Mouse (Mus musculus) CD4-positive, CD25-positive, alpha-beta regulatory T cell, adult 2 months (primary cell): Measurements from ENCODE around the gene Slc39a5.
A peak's percentile ranks its signal among the peaks of the same experiment; 100 is the strongest.

Source experiments
- DNase-seq: peaks from one replicate; pipeline ENCODE4 v3.0.0-alpha.2; 2012; ENCODE audit warnings: low read depth, low spot score

Gene Slc39a5

DNA sequence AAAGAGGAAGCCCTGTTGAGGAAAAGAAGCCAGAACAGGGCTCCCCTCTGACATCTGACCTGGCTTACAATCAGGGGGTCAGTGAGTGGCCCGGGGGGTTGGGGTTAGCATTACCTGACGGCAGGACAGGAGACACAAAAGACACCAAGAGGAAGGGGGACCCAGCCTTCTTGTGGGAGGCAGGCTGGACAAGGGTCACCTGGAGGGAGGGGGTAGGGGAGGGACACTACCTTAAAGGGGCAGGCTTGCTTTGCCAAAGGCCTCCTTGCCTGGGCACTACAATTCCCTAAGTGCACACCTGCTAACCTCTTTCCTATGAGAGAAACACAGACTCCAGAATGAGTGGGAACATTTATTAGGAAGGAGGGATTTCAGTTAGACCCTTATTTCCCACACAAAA is at the start of gene Slc39a5:
Gene Slc39a5 (minus strand): TSS at position 174 of the 400 bp plus-strand sequence.
- DNase-seq = no peak

DNA sequence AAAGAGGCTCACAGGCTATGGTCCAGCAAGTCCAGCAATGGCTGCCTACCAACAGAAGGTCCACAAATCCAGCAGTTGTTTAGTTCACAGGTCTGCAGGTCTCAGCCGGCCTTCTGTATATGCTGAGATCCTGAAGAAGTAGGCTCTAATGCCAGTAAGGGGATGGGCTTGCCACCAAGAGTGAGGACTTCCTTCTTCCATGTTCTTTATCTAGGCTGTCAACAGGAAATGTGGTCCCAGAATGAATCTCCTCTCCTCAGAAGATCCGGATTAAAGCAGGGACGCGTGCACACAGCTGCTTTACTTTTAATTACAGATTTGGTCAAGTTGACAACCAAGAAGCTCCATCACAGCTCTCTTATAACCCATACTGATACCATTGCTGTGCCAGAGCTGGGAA is 44.4 kb upstream of the Slc39a5 start:
- DNase-seq = no peak

DNA sequence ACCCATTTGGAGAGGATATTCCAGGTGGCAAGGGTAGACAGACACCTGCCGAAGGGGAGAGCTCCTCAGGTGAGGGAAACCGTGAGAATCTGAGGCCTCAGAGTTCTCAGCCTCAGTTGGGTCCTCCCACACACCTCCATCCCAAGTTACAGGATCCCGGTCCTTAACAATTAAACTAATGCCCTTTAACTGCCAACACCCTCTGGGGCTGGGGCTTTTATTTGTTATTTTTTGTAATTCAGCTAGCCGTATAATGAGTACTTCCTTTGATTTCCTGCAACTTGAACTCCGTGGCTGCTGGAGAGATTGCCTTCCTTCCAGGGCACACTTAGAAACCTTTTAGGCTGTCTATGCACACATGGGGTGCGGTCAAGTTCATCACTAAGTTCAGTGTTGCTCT is 43.3 kb upstream of the Slc39a5 start:
- DNase-seq = no peak

DNA sequence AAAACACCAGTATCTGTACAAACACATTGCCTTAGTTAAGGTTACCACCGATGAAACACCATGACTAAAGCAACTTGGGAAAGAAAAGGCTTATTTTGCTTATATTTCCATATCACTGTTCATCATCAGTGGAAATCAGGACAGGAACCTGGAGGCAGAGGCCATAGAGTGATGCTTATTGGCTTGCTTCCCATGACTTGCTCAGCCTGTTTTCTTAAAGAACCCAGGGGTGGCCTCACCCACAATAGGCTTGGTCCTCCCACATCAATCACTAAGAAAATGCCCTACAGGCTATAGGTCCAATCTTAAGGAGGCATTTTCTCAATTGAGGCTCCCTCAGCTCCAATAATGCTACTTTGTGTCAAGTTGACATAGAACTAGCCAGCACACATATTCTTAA is 41.7 kb upstream of the Slc39a5 start:
- DNase-seq = no peak

DNA sequence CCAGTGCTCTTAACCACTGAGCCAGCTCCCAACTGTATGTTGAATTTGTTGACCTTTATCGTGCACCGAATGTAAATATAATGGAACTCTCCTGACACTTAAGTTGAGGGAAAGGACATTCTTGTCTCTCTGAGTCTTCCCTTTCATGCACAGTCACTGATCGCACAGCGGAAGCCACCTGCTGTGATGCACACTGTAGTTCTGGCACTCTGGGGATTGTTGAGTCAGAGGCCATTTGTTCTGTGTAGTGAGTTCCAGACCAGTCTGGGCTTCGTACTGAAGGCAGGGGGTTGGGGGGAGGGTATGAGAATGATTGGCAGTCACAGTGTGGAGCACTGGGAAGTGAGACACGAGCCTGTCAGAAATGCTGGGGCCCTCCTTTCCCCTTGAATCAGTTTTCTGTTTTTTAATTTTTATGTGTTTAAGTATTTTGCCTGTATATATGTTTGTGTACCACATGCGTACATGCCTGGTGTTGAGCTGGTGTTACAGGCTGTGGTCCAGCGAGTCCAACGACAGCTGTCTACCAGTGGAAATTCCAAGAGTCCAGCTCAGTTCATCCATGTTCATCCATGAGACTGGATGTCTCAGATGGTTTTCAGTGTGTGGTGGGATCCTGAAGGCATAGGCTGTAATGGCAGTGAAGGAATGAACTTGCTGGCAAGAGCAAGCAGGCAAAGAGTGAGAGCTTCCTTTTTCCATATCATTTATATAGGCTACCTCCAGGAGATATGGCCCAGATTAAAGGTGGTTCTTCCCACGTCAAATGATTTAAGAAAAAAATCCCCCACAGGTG is 40.5 kb upstream of the Slc39a5 start:
- no peak for DNase-seq

DNA sequence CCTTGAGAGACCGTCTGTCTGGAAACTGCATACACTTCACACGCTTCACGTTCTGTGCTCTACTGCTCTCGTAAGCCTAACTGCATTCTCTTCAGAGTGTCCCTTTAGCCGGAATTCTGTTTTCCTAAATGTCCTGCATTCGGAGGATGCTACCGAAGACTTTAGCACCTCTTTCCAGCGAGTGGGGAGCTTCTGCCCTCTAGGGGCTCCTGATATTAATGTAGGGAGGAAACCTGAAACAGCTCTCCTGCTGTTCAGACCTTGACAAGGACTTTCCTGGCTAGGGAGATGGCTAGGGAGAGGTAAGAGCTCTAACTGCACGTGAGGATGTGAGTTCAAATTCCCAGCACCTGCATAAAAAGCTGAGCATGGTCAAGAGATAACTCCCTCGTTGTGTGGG is 39.4 kb upstream of the Slc39a5 start:
- DNase-seq = peak; percentile 70

DNA sequence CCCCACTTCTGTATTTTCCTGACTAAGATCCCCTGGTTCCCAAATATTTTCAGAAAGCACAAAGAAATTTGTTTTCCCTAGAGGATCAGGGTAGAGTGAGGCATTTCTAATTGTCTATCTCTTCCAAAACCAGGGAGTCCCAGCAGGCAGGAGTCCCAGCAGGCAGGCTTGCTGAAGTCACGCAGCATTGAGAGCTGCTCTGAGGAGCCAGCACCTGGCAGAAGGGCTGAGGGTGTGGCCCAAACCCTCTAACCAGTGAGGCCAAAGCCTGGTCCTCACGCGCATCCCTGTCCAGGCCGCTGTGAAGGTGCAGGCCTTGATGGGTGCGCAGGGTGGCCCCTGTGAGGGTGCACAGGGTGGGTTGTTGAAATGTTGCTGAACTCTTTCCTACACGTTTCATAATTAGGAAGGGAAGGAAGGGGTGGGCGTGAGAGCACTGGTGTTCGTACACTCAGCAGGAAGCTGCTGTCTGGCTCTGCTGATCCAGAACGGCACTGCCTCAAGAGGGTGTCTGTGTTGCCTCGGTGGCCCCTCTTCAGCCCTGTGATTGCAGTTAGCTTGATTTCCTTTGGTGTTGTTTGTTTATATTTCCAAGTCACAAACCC is 37.7 kb upstream of the Slc39a5 start:
- DNase-seq = peak; percentile 81

DNA sequence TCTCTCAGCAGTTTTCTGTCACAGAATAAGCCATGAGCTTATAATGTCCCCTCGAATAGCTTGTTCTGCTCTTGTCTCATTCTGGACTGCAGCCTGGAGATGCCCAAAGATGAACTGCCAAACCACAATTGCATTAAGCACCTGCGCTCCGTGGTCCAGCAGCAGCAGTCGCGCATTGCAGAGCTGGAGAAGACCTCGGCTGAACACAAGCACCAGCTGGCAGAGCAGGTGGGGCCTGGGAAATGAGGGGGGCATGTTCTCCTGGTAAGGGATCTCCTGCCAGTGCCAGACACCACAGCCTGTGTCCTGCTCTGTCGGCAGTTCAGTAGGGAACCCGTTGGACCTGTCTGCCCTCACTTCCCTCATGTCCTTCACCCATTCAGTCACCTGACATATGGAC is 35.3 kb upstream of the Slc39a5 start:
- DNase-seq = no peak

DNA sequence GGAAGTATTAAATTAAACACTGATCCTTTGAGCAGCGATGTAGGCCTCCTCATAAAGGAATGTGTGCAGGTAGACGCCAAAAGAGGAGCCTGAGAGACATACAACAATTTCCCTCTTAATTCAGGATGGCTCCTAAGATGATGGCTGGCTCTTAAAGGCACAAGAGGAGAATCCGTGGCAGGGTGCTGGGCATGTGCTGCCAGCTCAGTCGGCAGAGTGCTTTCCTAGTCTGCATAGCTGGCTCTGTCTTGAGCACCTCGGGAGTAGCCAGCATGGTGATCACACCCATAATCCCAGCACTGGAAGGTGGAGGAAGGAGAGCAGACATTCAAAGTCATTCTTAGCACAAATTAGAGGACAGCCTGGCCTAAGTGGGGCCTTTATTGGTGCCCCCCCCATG is 34.8 kb upstream of the Slc39a5 start:
- DNase-seq = no peak

DNA sequence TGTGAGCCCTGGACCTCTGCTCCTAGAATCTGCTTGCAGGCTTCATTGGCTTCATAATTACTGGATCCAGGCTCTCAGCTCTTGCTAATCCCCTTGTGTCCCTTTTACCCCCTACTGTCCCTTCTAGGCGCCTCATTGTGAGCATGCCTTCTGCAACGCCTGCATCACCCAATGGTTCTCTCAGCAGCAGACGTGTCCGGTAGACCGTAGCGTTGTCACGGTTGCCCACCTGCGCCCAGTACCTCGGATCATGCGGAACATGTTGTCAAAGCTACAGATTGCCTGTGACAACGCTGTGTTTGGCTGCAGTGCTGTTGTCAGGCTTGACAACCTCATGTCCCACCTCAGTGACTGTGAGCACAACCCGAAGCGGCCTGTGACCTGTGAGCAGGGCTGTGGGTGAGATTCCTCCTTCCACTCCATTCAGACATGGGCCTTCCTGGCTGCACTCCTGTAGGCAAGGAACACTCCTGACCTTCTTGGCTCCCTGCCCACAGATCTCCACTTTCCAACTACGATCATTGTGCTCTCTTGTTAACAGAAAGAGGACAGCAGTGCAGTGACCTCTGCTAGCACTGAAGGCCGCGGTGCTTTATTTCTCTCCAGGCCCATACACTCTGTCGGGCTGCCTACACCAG is 34.3 kb upstream of the Slc39a5 start:
- no peak for DNase-seq

DNA sequence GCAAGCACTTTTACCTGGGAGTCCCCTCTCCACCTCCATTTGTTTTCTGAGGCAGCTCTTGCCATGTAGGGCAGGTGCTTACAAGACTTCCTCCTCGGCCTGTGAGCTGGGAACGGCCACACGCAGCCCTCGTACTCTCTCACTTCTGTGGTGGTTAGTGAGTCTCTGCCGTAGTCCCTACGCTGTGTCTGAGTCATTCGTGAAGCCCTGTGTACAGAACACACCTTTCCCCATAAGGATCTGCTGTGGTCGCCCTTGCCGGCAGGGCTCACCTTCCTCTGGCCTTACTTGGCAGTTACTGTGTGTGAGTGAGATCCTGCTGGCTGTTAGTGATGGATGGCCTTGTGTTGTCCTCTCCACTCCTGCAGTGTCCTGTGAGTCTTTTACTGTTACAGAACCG is 33.7 kb upstream of the Slc39a5 start:
- peak; percentile 77 for DNase-seq

DNA sequence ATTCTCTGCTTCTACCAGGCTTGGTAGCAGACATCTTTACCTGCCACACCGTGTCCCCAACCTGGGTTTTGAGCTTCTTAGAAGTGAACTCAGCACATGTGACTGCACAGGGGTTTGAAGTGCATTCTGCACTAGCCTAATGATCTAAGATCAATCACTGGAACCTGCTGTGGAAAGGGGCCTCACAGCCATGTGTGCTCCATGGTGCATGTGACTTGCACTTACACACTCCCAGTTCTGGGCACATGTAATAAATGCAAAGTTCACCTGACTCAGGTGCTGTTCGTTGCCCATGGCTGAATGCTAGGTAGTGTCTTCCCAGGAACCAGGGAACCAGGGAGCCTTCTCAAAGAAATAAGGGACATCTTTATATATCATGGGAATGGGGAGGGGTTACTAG is 32.4 kb upstream of the Slc39a5 start:
- no peak for DNase-seq

DNA sequence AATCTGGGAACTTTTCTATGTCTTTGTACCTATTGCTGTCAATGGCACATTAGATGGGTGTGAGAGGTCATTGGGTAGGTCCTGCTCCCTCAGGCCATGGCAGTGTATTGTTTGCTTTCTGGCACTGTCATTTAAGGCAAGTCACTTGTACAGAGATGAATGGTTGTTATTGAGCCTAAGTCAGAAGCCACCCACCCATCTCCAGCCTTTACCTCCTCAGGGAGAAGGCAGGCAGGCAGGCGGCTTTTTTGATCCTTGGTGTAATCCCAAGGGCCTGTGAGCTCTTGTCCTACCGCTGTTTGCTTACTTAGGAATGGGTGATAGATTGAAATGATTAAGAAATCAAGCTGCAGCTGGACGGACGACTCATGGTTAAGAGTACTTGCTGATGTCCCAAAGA is 28.4 kb upstream of the Slc39a5 start:
- no peak for DNase-seq

DNA sequence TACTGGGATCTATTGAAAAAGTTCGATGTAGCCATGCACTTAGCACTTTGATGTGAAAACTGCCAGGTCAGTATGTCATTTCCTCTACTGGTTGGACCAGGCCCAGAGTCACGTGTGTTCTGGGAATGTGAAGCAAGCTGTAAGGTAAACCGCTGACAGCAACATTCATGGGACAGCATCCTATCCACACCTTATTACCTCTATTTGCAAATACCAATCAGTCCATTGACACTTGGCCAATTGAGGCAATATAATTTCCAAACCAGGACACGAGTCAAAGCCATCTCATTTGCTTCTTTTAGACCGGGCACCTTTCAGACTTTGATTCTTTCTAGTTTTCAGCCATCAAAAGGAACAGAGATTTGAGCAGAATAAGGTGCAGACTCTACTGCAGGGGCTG is 28.0 kb upstream of the Slc39a5 start:
- no peak for DNase-seq

DNA sequence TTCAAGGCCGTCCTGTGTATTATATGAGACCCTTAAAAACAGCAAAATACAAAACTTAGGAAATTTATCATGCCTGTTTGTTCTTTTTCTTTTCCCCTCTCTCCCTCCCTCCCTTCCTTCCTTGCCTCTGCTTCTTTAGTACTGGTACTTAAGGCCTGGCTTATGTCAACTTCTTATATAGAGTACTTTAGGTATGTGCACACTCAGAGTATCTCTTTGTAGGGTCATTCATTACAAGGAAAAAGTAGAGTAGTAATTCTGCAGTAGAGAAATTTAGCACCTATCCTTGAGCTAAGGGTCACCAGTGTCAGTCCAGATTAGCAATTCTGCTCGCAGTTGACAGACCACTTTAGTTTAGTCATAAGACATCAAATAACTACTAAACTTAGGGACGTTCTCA is 24.2 kb upstream of the Slc39a5 start:
- DNase-seq = no peak

DNA sequence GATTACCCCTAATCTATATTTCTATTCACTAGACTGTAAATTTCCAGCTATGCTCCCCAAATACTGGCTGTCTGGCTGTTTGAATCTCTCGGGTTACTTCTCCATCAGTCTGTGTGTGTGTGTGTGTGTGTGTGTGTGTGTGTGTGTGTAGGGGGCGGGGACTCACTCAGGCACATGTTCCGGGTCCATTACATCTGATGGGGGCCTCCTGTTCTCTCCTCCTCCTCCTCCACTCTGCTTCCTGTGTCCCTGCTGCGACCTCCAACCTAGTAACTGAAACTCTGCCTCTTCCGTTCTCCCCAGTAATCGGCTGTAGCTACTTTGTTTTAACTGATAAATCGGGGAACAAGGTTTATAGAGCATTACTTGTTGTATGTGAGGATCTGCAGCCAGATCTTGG is 23.6 kb upstream of the Slc39a5 start:
- DNase-seq = peak; percentile 67

DNA sequence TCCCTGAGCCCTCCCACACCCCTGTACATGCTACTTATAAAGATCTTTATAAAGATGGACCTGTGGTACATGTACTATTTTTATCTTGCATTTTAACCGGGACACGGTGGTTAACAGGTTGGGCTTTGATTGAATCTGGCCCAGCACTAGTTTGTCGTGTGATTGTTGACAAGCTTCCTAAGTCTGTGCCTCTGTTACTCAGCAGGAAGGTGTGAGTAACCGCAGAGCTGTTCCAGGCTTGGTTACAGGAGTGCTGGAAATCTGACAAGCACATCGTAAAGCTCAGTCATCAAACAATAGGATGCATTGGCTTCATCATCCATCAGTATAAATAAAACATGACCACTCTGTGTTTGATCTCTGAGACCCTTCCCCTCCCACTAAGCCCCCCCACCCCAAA is 21.4 kb upstream of the Slc39a5 start:
- DNase-seq = no peak

DNA sequence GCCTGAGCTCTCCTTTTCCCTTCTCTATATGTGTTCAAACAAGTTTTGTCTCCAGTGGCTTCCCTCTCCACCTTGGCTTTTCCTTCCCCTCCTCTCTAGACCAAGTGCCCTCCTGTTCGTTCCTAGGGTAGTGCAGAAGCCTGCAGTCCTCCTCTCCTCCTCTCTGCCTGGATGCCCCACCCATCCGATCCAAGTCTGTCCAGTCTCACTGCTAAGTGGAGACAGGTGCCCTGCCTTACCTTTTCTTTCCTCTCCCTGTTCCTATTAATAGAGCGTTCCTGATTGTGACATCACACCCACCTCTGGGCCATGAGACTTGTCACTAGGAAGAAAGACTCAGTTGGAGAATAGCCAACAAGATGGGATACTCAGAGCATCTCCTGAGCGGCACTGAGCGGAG is 13.8 kb upstream of the Slc39a5 start:
- no peak for DNase-seq

DNA sequence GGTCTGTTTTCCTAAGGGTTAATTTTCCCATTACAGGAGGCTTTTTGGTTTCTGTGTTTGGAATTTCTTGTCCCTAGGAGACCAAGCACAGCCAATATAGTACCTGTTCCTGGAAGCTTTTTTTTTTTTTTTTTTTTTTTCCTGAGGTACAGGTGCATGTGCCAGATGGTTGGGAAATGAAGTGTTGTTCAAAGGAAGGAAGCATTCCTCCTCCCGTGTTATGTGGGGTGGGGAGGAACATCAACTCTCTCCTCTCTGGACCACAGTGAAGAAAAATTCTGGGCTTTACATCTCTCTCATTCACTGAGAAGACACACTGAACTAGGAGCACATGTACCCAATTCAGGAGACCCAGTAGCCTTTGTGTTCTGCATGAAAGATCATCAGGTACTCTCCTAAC is 12.0 kb upstream of the Slc39a5 start:
- DNase-seq = no peak

DNA sequence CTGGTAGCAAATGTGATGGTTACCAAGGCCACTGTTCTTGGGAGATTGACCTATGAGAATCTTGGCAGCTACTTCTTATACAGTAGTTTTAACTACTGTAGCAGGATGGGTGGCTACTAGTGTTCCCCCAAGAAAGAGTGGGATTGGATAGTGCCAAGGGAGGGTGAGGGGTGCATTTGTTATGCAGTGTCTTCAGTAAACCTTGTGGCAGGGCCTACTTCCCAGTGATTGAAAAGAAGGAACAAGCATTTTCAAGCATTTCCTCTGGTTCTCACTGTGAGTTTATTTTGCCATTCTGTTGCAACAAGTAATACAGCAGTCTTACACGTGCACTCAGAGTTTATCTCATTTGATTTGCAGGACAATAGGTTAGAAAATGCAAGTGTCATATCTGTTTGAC is 11.5 kb upstream of the Slc39a5 start:
- DNase-seq = no peak

DNA sequence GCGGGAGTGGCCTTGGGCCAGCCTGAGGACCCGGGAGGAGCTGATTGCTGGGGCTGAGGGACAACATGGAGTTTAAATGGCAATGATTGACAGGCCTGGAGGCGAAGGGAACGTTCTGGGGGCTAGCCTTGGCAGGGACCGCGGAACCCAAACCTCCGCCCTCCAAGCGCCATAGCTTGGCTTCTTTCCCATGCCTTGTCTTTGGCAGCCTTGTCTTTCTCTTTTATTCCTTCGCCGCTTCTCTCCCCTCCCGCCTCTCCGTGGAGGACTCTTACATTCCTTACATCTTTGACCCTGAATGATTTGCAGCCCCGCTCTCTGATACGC is 11.0 kb upstream of the Slc39a5 start:
- DNase-seq = no peak

DNA sequence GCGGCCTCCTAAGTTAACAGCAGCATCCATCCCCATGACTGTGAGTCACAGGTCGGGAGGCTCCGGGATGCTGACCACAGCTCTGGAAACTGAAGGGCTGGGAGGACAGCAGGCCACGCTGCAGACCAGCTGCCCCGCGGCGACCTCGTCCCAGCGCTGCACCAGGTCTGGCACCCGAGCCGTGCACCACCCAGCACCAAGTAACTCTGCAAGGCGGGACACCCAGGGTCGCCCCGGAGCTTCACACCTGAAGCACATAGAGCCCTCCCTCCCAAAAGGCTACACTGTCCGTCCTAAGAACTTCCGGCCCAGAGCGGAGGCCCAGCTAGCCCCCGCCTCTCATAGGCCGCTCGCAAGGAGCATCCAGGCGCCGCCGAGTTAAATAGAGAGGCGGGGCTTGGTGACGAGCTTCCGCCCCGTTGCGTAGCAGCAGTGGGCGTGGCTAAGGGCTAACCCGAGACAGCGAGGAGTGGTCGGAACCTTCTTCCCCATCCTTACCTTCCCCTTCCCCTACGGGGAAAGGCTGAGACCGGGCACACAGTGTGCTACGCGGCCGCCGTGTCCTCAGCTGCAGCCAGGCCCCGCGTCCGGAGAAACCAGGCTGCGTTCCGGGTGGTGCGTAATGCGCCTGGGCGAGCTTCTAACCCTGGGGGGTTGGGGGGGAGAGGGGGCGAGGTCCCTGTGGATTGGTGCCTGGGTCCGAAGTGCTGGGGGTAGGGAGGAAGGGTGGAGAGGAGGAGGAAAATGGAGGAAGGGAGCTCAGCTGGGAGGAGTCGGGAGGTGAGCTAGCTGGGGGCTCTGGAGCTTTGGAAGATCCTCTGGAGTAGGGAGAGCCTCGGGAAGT is 10.4 kb upstream of the Slc39a5 start, which contains the start of the genes Nabp2 and Rnf41:
Gene Nabp2 (minus strand): TSS at position 282 of the 844 bp plus-strand sequence.
Gene Rnf41 (plus strand): TSS at position 447 of the 844 bp plus-strand sequence.
- peak; percentile 96 for DNase-seq
